Mouse (Mus musculus): ENCODE results near the gene Map2k7.
A peak's percentile ranks its signal among the peaks of the same experiment; 100 is the strongest.

Map2k7 gene

DNA sequence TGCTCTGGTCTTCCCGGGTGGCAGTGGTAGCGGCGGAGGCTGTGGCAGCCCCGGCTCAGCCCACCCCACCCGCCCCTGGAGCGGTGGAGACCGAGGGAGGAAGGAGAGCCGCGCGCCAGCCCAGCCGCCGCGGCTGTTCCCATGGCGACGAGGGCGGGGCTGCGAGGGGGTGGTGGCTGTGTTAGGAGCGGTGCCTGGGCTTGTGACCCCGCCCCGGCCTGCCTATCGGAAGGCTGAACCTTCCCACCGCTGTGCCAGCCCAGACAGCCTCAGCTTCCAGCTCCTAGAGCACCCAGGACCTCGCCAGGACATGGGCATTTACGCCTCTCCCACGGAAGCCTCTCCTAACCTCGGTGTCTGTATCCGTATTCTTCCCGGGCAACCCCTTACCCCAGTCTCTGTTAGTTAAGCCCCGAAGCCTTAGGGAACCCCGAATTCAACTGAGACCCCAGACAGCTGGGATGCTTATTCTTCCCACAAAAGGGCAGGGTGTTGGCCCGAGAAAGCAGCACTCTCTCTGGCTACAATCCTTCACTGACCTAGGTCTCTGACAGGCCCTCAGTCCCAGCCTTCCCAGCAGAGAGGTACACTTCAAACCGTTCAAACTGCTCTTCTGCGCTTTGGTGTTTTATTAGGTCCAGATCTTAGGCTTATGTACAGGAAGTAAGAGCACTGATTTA is 20.7 kb downstream of the Map2k7 start, which contains the start of gene Ctxn1:
TSS of gene Ctxn1 (minus strand) at position 150 of the 680 bp plus-strand sequence.
- DNase-seq = peak; percentile 94

DNA sequence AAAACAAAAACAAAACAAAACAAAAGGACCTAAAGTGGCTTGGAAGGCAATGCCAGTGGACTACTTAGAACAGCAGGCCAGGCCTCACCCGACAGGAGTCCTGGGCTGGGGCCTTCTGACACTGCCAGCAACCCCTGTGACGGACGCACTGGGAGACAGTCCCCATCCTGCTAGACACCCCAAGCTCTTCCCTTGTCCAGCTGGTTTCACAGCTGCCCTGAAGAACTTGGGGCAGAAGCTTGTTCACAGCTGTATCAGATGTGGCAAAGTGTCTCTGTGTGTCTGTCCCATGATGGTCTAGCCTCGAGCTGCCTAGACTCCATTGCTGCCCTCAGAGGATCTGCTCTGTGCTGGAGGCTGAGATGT is 21.2 kb downstream of the Map2k7 start:
- no peak for DNase-seq

DNA sequence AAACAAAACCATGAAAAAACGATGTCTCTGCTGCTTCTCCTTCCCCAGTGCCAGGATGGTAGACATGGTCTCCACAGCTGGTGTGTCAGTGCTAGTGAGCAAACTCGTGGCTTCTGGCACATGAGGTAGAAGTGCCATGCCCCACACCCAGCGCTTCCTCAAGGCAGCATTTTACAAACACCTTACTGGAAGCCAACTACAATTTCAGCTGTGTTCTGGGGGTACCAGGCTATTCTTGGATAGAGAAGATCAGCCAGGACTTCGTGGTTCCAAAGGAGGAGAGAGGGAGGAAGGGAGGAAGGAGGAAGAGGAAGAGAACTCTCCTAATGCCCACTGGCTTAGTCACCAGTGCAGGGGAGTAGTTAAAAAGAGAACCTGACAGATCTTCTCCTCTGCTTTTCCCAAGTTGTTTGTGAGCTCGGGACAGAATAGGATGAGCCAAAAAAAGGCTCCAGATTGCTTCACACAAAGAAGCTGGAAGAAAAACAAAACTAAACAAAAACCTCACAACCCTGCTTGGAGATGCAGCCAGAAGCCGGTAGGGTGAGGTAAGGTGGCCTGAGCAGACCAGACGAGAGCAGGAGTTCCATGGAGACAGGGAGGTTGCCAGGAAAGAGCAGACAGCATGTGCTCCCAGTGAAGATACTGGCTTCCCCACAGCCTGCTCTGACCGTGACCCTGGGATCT is 24.7 kb downstream of the Map2k7 start:
- no peak for DNase-seq

DNA sequence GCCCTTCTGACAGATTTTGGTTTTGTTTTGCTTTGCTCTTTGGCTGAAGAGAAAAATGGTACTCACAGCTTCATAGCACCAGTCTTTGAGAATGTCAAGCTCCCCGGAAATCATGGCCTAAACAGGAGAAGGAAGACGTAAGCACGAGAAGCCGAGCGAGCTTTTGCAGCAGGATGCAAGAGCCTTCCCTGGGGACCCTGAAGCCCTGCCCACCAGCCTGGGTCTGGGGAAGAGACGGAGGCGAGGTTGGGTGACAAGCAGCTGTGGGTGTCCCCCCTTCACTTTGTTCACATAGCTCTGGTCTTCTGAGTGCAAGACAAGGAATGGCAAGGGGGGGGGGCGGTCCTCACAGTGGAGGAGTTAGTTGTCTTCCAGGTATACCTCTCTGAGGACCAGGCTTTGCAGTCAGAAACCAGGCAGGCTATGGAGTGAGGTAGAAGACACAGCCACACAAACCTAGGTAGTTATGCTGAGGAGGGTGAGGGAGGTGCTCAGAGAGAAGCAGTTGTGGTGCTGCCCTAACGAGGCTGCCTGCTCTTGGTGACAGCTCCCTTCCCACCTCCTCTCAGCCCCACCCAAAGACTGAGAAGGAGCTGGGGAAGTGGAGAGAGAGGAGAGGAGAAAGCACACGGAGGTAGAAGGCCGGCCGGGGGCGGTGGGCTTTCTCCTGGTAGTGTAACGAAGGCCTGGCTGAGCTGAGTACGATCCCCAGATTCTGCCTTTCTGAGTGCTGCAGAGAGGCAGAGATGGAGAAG is 26.8 kb downstream of the Map2k7 start:
- DNase-seq = no peak

DNA sequence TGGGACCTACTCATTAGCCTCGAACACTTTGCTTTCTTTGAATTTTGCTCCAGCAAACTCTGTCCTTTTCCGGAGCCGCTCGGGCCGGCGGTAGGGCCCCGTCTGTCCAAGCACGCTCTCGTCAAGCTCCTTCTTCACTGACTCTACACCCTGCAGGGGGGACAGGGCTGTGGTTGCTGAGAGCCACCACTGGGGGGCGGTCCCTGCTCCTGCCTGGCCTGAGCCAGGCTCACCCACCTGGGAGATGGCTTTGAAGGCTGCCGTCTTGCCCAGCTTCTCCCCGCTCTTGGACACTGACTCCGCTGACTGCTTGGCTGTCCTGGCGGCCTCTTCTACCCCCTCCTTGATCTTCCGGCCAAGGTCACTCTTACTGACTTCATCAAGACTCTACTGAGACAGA is 29.1 kb downstream of the Map2k7 start:
- DNase-seq = no peak

DNA sequence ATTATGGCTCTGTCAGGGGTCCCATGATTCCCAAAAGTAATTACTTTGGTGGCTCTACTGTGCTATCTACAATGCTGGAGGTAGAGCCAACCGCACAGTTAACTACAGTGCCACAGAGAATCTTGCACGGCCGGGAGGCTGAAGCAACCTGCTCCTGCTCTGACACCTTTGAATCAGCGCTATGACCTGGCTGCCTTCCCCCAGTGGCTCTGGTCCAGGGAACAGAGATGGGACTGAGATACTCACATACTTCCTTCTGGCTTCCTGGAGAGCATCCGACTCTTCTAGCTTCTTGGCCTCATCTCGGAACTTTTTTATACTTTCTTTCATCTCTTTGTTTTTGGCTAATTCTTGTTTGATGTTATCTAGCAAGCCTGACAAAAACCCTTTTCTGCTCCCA is 31.1 kb downstream of the Map2k7 start:
- DNase-seq = no peak

DNA sequence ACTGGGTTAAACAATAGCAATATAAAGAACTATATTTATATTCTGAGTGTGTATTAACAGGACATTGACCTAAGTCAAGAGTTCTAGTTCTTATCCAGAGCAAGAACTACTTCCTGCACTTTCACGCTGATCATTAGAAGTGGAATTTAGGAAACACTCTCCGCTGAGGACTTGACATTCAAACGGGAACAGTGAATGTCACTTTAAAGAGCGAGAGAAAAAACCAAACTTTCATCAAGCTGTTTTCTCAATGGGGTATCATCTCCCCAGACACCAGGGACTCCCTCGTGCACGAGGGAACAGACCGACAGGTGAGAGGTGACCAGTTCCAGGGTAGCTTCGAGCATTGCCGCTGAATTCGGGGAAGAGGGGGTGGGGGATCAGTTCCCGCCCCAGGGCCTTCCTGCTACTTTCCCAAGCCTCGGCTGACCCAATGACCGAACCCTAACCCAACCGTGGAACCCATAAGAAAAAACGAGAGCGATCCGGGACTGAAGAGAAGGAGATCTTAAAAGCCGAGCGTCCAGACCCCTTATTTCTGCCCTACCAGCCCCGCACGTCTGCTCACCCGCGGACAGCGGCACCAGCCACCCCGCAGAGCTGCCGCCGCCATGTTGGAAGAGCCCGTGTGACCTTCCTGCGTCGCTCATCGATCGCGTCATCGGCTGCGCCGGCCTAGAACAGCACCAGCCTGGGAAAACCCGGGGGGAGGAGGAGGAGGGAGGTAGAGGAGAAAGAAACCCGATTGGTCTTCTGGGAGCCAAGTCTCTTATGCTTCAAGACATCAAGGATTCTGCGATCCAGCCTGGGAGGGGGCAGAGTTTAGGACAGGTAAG is 37.0 kb downstream of the Map2k7 start, which contains the start of gene Timm44:
TSS of gene Timm44 (minus strand) at position 639 of the 836 bp plus-strand sequence.
- DNase-seq = peak; percentile 97

DNA sequence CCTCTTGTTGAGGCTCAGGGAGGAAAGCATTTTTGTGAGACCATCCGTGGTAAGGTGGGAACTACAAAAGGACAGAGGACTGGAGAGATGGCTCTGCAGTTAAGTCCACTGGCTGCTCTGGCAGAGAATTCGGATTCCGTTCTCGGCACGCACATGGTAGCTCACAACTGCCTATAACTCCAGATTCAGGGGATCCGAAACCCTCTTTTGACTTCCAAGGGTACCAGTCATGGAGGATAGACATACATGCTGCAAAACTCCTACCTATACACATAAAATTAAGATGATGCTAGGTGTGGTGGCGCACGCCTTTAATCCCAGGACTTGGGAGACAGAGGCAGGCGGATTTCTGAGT is 37.5 kb downstream of the Map2k7 start:
- DNase-seq = no peak

DNA sequence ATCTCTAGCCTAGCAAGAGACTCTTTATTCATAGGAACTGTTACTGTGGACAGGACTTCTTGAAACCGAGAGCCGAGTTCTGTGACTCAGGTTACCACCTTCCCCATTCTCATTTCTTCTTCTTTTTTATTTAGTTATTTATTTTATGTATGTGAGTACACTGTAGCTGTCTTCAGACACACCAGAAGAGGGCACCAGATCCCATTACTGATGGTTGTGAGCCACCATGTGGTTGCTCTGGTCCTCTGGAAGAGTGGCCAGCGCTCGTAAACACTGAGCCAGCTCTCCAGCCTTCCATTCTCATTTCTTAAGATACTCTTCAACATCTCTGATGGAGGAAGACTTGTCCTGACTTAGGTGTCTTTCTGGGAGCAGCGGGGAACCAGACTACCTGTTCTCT is 54.2 kb downstream of the Map2k7 start:
- DNase-seq = no peak

Data from right cerebral cortex, postnatal 4 days (tissue).